Mouse (Mus musculus) spleen, embryonic (tissue): ENCODE measurements at regions not wholly inside any gene's neighbourhood (a gene's known extent, or its start where the extent isn't known, plus 50 kb on each side); places are given as distances from the start of the nearest gene placed in this dataset.

ENCODE experiments used
- CTCF ChIA-PET: fragments of 350-600 bp; sonication (Branson Sonifier 250); formaldehyde crosslinking; loops from one replicate; lab custom pipeline; 2022; lab: Charles Lee

DNA sequence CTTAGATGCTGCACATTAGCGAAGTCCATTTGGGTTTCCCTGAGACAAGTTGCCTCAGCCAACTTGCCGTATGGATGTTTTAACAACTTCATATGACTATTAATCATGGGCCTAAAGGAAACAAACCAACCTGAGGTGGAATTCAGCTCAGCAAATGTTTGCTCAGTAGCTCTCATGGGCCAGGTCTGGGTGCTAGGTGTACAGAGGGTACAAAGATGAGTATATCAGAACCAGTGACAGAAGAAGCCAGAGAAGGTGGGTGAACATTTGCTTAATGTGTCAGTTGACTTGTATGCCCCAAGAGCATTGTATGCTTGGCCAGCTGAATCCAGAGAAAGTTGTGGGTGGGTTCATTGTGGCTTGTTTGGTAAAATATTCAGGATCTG, 53.8 kb upstream of the Bmp2 start:
- CTCF ChIA-PET: no interaction called here

DNA sequence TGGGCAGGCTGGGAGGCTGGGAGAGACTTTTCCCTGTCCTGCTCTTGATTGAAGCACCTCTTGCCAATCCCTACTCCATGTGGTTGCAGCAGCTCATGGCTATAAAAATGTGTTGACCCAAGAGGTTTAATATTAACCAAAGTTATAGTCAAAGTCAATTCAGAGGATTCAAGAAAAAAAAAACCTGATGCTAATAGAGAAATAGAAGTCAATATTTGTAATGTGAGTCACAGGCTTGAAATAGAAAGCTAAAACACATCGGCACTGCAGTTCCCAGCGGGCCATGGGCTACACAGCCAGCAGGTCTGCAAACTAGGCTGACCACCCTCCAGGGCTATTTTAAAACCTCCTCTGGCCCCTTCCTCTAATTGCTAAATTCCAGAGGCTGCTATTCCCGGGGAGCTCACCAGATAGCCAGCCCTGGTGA, 53.2 kb upstream of the Bmp2 start:
- CTCF ChIA-PET: no interaction called here

- CTCF ChIA-PET: no interaction called here
Observed at GRCm38 (mm10) chr2:133499904-133500303, 52.1 kb upstream of the Bmp2 start.
